Mouse (Mus musculus) embryonic fibroblast, embryonic 13.5 days (primary cell): ENCODE results near the gene Snx18.

ENCODE experiments used
- CTCF ChIP-seq: IDR thresholded peaks from 2 replicates; pipeline ENCODE4 v1.5.1; 2011; ENCODE audit warnings: mild to moderate bottlenecking, control low read depth, low read length, moderate library complexity, borderline replicate concordance; ENCODE audit not compliant: insufficient read depth
- POLR2A ChIP-seq: IDR thresholded peaks from 2 replicates; pipeline ENCODE4 v1.6.1; 2011; ENCODE audit warnings: low read depth, mild to moderate bottlenecking, control low read depth, low read length, moderate library complexity

DNA sequence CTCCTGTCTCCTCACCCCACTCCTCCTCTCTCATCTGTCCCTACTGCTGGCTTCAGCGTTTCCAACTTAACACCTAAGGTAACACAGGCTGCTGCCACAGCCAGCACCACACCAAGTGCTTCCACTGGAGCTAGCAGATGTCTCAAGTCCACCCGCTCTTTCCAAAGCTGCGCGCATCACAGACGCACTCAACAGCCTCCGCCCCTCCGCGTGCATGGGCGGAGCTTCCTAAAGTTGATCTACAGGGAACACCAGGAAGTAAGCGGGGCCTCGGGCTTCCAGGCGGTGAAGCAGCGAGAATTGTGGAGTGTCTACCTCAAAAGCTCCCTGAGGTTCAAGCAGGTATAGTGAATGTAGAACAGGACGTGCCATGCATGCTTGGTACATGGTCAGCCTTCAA, 12.2 kb downstream of the Snx18 start:
- TF ChIP-seq CTCF (no peak), POLR2A (no peak)
